Mouse (Mus musculus): ENCODE measurements around the gene Galp.

DNA sequence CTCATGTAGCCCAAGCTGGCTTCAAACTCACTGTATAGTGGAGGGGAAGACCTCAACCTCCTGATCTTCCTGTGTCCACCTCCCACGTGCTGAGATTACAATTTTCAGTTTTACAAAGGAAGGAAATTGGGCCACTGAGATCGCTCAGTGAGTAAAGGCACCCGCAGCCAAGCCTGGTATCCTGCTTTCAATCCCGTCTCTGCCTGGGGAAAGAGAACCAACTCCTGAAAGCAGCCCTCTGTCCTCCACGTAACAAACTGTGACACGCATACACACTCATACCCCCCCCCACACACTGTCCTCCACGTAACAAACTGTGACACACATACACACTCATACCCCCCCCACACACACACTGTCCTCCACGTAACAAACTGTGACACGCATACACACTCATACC lies 26.5 kb upstream of the Galp start:
- TF ChIP-seq CTCF (IDR thresholded peaks at IDR 0.05; ENCODE audit: control insufficient read depth, insufficient read depth, insufficient replicate concordance, low read depth, low read length) = no peak
- no peak for TF ChIP-seq POLR2A (IDR thresholded peaks at IDR 0.05; ENCODE audit: control insufficient read depth, low read depth, low read length)
